In the genomic region with DNA sequence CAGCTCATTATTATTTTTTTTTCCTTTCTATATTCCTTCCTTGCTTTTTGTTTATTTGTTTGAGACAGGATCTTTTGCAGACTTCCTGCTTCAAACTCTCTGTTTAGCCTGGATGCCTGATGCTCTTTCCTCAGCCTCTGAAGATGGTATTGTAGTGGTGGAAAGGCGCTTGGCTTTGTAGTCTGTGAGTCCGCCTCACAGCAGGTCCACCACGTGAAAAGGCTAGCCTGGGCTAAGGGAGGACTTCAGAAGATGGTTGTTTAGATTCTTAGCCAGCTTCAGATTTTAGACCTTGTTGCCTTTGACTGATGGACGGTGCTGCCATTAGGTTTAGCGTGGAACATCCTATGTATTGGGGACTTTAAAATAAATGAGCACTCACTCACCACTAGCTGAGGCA, we compare ENCODE assay signal across 10 mouse cellular contexts. TPM values are rescaled to one million over a fixed set of nuclear protein-coding genes. Genes with fewer than 3 reads are reported as not detected.
A peak's percentile ranks its signal among the peaks of the same experiment; 100 is the strongest.
DNase-seq lines count a peak whose midpoint lies in the region; ATAC-seq and TF ChIP-seq lines count a peak whose summit lies in the region.
"Had no signal": no experiment of that assay in that cellular context is flagged by ENCODE, and none has a peak within 500 bp of the region (broad histone marks: within the 10 kb centered on the region; RNA-seq: fewer than 3 reads in every experiment).

No protein-coding gene starts in this region.

- DNase-seq in kidney, adult 11 months, result no peak
- no peak for DNase-seq in embryonic facial prominence, embryonic 14.5 days (ENCODE audit: low spot score)
- DNase-seq in liver, postnatal 0 days, result no peak
- DNase-seq in ovary, postnatal 36 days (ENCODE audit: low spot score), result no peak
- no peak for DNase-seq in MN1 (ENCODE audit: low spot score)
- no peak for DNase-seq in cerebellum, adult 2 months
- DNase-seq: adrenal gland, postnatal 36 days; thymus, postnatal 36 days had no signal

- H3K4me1 ChIP-seq in kidney, embryonic 16.5 days (ENCODE audit: insufficient read depth, low read length), result peaks cover 21% of the 10 kb centered on the region
- no peaks in the 10 kb centered on the region for H3K4me1 ChIP-seq in embryonic facial prominence, embryonic 14.5 days (ENCODE audit: control insufficient read depth, insufficient read depth, low read length)
- peaks cover 7% of the 10 kb centered on the region for H3K4me1 ChIP-seq in hindbrain, embryonic 12.5 days
- peaks cover 12% of the 10 kb centered on the region for H3K4me1 ChIP-seq in liver, postnatal 0 days (ENCODE audit: insufficient read depth)
- no peaks in the 10 kb centered on the region for H3K4me1 ChIP-seq in cerebellum, adult 2 months (ENCODE audit: control insufficient read depth, insufficient read depth, low read length)

- H3K4me2 ChIP-seq in kidney, embryonic 16.5 days (replicated peaks; ENCODE audit: low read depth, low read length), result peak overlapping the region; percentile 68
- H3K4me2 ChIP-seq in embryonic facial prominence, embryonic 14.5 days (ENCODE audit: low read depth, low read length), result peak overlapping the region; percentile 87; the same call in 1 of the 2 replicates
- peak overlapping the region; percentile 87; the same call in 1 of the 2 replicates for H3K4me2 ChIP-seq in hindbrain, embryonic 12.5 days (replicated peaks)
- peak overlapping the region; percentile 91; the same call in 1 of the 2 replicates for H3K4me2 ChIP-seq in liver, postnatal 0 days (ENCODE audit: low read depth, low read length)

- TF ChIP-seq EP300 in liver, postnatal 0 days (IDR thresholded peaks at IDR 0.05; ENCODE audit: low read depth), result no peak

- H3K27ac ChIP-seq in kidney, embryonic 16.5 days (ENCODE audit: low read length), result no peak overlapping the region
- H3K27ac ChIP-seq in embryonic facial prominence, embryonic 14.5 days (replicated peaks; ENCODE audit: low read depth, low read length), result no peak overlapping the region
- H3K27ac ChIP-seq in hindbrain, embryonic 12.5 days, result no peak overlapping the region
- H3K27ac ChIP-seq in liver, postnatal 0 days (ENCODE audit: low read depth), result no peak overlapping the region
- no peak overlapping the region for H3K27ac ChIP-seq in cerebellum, adult 2 months (ENCODE audit: insufficient read depth, low read length)

- no peak overlapping the region for H3K9ac ChIP-seq in kidney, embryonic 16.5 days (replicated peaks; ENCODE audit: low read length)
- H3K9ac ChIP-seq in embryonic facial prominence, embryonic 14.5 days (ENCODE audit: low read depth, low read length), result no peak overlapping the region
- H3K9ac ChIP-seq in hindbrain, embryonic 12.5 days, result no peak overlapping the region
- H3K9ac ChIP-seq in liver, postnatal 0 days (replicated peaks), result no peak overlapping the region

- peak overlapping the region; percentile 81 for H3K4me3 ChIP-seq in kidney, embryonic 16.5 days (ENCODE audit: low read length)
- peak overlapping the region; percentile 86; the same call in 1 of the 2 replicates for H3K4me3 ChIP-seq in embryonic facial prominence, embryonic 14.5 days (ENCODE audit: low read depth, low read length)
- H3K4me3 ChIP-seq in hindbrain, embryonic 12.5 days, result no peak overlapping the region
- peak overlapping the region; percentile 75; the same call in 1 of the 2 replicates for H3K4me3 ChIP-seq in liver, postnatal 0 days (ENCODE audit: low read depth, low read length)
- no peak overlapping the region for H3K4me3 ChIP-seq in cerebellum, adult 2 months (replicated peaks; ENCODE audit: insufficient read depth, low read depth, low read length)

- ATAC-seq in kidney, embryonic 16.5 days (ENCODE audit: low FRiP score, low TSS enrichment), result no peak
- no peak for ATAC-seq in embryonic facial prominence, embryonic 14.5 days (ENCODE audit: low read depth)
- no peak for ATAC-seq in hindbrain, embryonic 12.5 days (ENCODE audit: low FRiP score)
- ATAC-seq in liver, postnatal 0 days, result no peak

- no peak for TF ChIP-seq POLR2A in cerebellum, adult 2 months (IDR thresholded peaks at IDR 0.05; ENCODE audit: borderline replicate concordance, insufficient read depth, low read length)

- H3K27me3 ChIP-seq in kidney, embryonic 16.5 days (ENCODE audit: insufficient read depth, low read length), result no peaks in the 10 kb centered on the region
- H3K27me3 ChIP-seq in embryonic facial prominence, embryonic 14.5 days (replicated peaks; ENCODE audit: control insufficient read depth, insufficient read depth, low read length), result no peaks in the 10 kb centered on the region
- 0 out of 2 replicates have a peak, but pooled peaks cover 6% of the 10 kb centered on the region for H3K27me3 ChIP-seq in hindbrain, embryonic 12.5 days
- no peaks in the 10 kb centered on the region for H3K27me3 ChIP-seq in liver, postnatal 0 days (ENCODE audit: insufficient read depth, low read length)
- no peaks in the 10 kb centered on the region for H3K27me3 ChIP-seq in cerebellum, adult 2 months (ENCODE audit: control insufficient read depth, insufficient read depth, low read length)

- 82% methylated on average over 5 of the region's 5 CpGs for WGBS in kidney, embryonic 16.5 days
- 85% methylated on average over 5 of the region's 5 CpGs for WGBS in embryonic facial prominence, embryonic 14.5 days
- WGBS in hindbrain, embryonic 12.5 days, result 87% methylated on average over 5 of the region's 5 CpGs
- 73% methylated on average over 5 of the region's 5 CpGs for WGBS in liver, postnatal 0 days (ENCODE audit: insufficient replicate concordance)
- WGBS in cerebellum, adult 2 months, result 82% methylated on average over 5 of the region's 5 CpGs

- no peak for TF ChIP-seq CTCF in liver, postnatal 0 days (IDR thresholded peaks at IDR 0.05; ENCODE audit: low read depth)
- TF ChIP-seq CTCF in cerebellum, adult 2 months (IDR thresholded peaks at IDR 0.05; ENCODE audit: borderline replicate concordance, insufficient read depth, low read depth, low read length), result no peak

- no peaks in the 10 kb centered on the region for H3K36me3 ChIP-seq in kidney, embryonic 16.5 days (ENCODE audit: insufficient read depth, low read length)
- H3K36me3 ChIP-seq in embryonic facial prominence, embryonic 14.5 days (ENCODE audit: control insufficient read depth, insufficient read depth, low read length), result no peaks in the 10 kb centered on the region
- H3K36me3 ChIP-seq in hindbrain, embryonic 12.5 days, result no peaks in the 10 kb centered on the region
- H3K36me3 ChIP-seq in liver, postnatal 0 days (replicated peaks; ENCODE audit: insufficient read depth, low read length), result no peaks in the 10 kb centered on the region

- no peaks in the 10 kb centered on the region for H3K9me3 ChIP-seq in kidney, embryonic 16.5 days (ENCODE audit: low read length)
- H3K9me3 ChIP-seq in embryonic facial prominence, embryonic 14.5 days (ENCODE audit: control insufficient read depth, low read length), result no peaks in the 10 kb centered on the region
- no peaks in the 10 kb centered on the region for H3K9me3 ChIP-seq in hindbrain, embryonic 12.5 days (replicated peaks)
- H3K9me3 ChIP-seq in liver, postnatal 0 days (ENCODE audit: low read length), result no peaks in the 10 kb centered on the region

RNA-seq across cellular contexts. Expression of gene Dcbld1, which starts 2.0 kb away (rescaled TPM):
- 32.5 and 33.2 TPM in 2 replicates for polyA plus RNA-seq in kidney, embryonic 16.5 days (2015; fragmentation: Nextera tagmentation; extraction: Ambion mirVana)
- polyA plus RNA-seq in embryonic facial prominence, embryonic 14.5 days (2014; fragmentation: Nextera tagmentation; extraction: Ambion mirVana), result 12.8 and 13.6 TPM in 2 replicates
- 25.9 and 27.5 TPM in 2 replicates for polyA plus RNA-seq in hindbrain, embryonic 12.5 days (2016; fragmentation: Nextera tagmentation; extraction: Ambion mirVana)
- polyA plus RNA-seq in liver, postnatal 0 days (2015; fragmentation: Nextera tagmentation; extraction: Ambion mirVana), result 5.1 and 7.4 TPM in 2 replicates
- polyA plus RNA-seq in cerebellum, adult 2 months (2012; rRNA removed), result 8.3 and 9.2 TPM in 2 replicates

RNA-seq across cellular contexts. Expression of gene Ros1, which starts 40.4 kb away (rescaled TPM):
- polyA plus RNA-seq in kidney, embryonic 16.5 days (2015; fragmentation: Nextera tagmentation; extraction: Ambion mirVana), result 1.7 and 2.1 TPM in 2 replicates
- 0.11 TPM in 1 of 2 replicates, not detected in the other for polyA plus RNA-seq in embryonic facial prominence, embryonic 14.5 days (2014; fragmentation: Nextera tagmentation; extraction: Ambion mirVana)
- polyA plus RNA-seq in hindbrain, embryonic 12.5 days (2016; fragmentation: Nextera tagmentation; extraction: Ambion mirVana), result not detected in 2 replicates
- not detected in 2 replicates for polyA plus RNA-seq in liver, postnatal 0 days (2015; fragmentation: Nextera tagmentation; extraction: Ambion mirVana)
- not detected in 2 replicates for polyA plus RNA-seq in cerebellum, adult 2 months (2012; rRNA removed)

Comparison
In these comparisons a context has a peak if more than half of its experiments do, and no peak if none do; other contexts are left out.
1. H3K4me3 ChIP-seq: peak in kidney, embryonic 16.5 days (single experiment), embryonic facial prominence, embryonic 14.5 days (single experiment) and liver, postnatal 0 days (single experiment); none in hindbrain, embryonic 12.5 days (single experiment) and cerebellum, adult 2 months (single experiment).
2. Peak in every context shown above with its lines, with median percentiles within 50 percentile points of each other: H3K4me2 ChIP-seq.